Comparison of ENCODE assay signal across 24 mouse cellular contexts in genomic region chr5:112646871-112647270, GRCm38 (mm10).
"Had no signal": no experiment of that assay in that cellular context is flagged by ENCODE, and none has a peak within 500 bp of the region (broad histone marks: within the 10 kb centered on the region; RNA-seq: fewer than 3 reads in every experiment).

No protein-coding gene starts in this region.

- H3K4me3 ChIP-seq: embryonic facial prominence, embryonic 10.5 days; embryonic facial prominence, embryonic 12.5 days; embryonic facial prominence, embryonic 13.5 days; embryonic facial prominence, embryonic 15.5 days; erythroblast, embryonic 14.5 days; forebrain, embryonic 10.5 days; forebrain, embryonic 12.5 days; forebrain, embryonic 13.5 days; forebrain, embryonic 15.5 days; gastrocnemius, adult 2 months; heart, adult 2 months had no signal

- H3K9ac ChIP-seq: embryonic facial prominence, embryonic 12.5 days; embryonic facial prominence, embryonic 13.5 days; embryonic facial prominence, embryonic 15.5 days; forebrain, embryonic 12.5 days; forebrain, embryonic 13.5 days; forebrain, embryonic 15.5 days; forebrain, postnatal 0 days had no signal

- H3K36me3 ChIP-seq: embryonic facial prominence, embryonic 12.5 days; embryonic facial prominence, embryonic 13.5 days; embryonic facial prominence, embryonic 15.5 days; forebrain, embryonic 10.5 days; forebrain, embryonic 12.5 days; forebrain, embryonic 15.5 days had no signal

- H3K27ac ChIP-seq: embryonic facial prominence, embryonic 10.5 days; embryonic facial prominence, embryonic 12.5 days; embryonic facial prominence, embryonic 13.5 days; embryonic facial prominence, embryonic 15.5 days; forebrain, embryonic 10.5 days; forebrain, embryonic 12.5 days; forebrain, embryonic 13.5 days; forebrain, embryonic 15.5 days; gastrocnemius, adult 2 months; heart, adult 2 months had no signal

- DNase-seq: cerebellum, adult 9-11 months; cerebellum, postnatal 10 days; cerebellum, postnatal 14 days; cerebellum, postnatal 25 days; cerebellum, postnatal 36 days; embryo, embryonic 11 days; forebrain, postnatal 0 days; gastrocnemius, adult 2 months; gastrocnemius, postnatal 10 days; gastrocnemius, postnatal 14 days; gastrocnemius, postnatal 25 days; gastrocnemius, postnatal 36 days; heart, adult 11 months; heart, adult 18-20 months; heart, adult 2 months had no signal

- H3K9me3 ChIP-seq: embryonic facial prominence, embryonic 12.5 days; embryonic facial prominence, embryonic 13.5 days; embryonic facial prominence, embryonic 15.5 days; forebrain, embryonic 13.5 days; forebrain, embryonic 15.5 days had no signal
